Mouse (Mus musculus) liver, embryonic 14.5 days (tissue): ENCODE data around the gene Gsap. TPM values are rescaled to one million over a fixed set of nuclear protein-coding genes. Genes with fewer than 3 reads are reported as not detected.

Experiments
- ATAC-seq: fragments of 200-750 bp; cut with Nextera tagmentation; 2 replicates; pipeline ENCODE4 v1.8.0; 2017; ENCODE audit warnings: moderate number of reproducible peaks, mild to moderate bottlenecking, moderate library complexity; ENCODE audit not compliant: insufficient read depth
- DNase-seq, 3 experiments: peaks; one replicate each; pipeline ENCODE4 v3.0.0-alpha.2; 2012 to 2013; ENCODE audit warnings: low read depth in 3 of 3, low spot score in 3 of 3
- H3K27ac ChIP-seq: fragments of 300-500 bp; sonication (generic); 2 replicates; pipeline ENCODE4 v1.5.1; 2014; ENCODE audit warnings: moderate library complexity, mild to moderate bottlenecking, control low read depth, inconsistent platforms
- H3K27me3 ChIP-seq: fragments of 300-500 bp; sonication (generic); 2 replicates; pipeline ENCODE4 v1.6.1; 2014; ENCODE audit warnings: mild to moderate bottlenecking, low read length, moderate library complexity; ENCODE audit not compliant: control insufficient read depth, insufficient read depth
- H3K36me3 ChIP-seq: fragments of 300-500 bp; sonication (generic); replicated peaks from 2 replicates; pipeline ENCODE4 v1.6.1; 2014; ENCODE audit warnings: low read depth; ENCODE audit not compliant: control insufficient read depth, insufficient read depth
- H3K4me1 ChIP-seq, 2 experiments: fragments of 200-500 bp in 1 of 2; fragments of 300-500 bp in 1 of 2; sonication (generic) in 1 of 2; replicated peaks; 2 replicates each; pipeline ENCODE4 v1.6.1; 2012 to 2014; ENCODE audit warnings: antibody characterized with exemption in 1 of 2, inconsistent platforms in 1 of 2, low read length in 1 of 2; ENCODE audit not compliant: control insufficient read depth in 2 of 2, insufficient read depth in 2 of 2
- H3K4me2 ChIP-seq: fragments of 300-500 bp; sonication (generic); 2 replicates; pipeline ENCODE4 v1.6.1; 2014; ENCODE audit warnings: low read depth, mild to moderate bottlenecking, control low read depth, moderate library complexity
- H3K4me3 ChIP-seq, 2 experiments: fragments of 200-500 bp in 1 of 2; fragments of 300-500 bp in 1 of 2; sonication (generic) in 1 of 2; 2 replicates each; pipeline ENCODE4 v1.5.1; 2012 to 2014; ENCODE audit warnings: low read depth in 2 of 2, low read length in 2 of 2, mild to moderate bottlenecking in 2 of 2, control low read depth in 1 of 2, inconsistent platforms in 1 of 2, moderate library complexity in 1 of 2; ENCODE audit not compliant: insufficient read depth in 1 of 2
- H3K9ac ChIP-seq: fragments of 300-500 bp; sonication (generic); replicated peaks from 2 replicates; pipeline ENCODE4 v1.6.1; 2014; ENCODE audit warnings: mild to moderate bottlenecking, control low read depth, moderate library complexity
- H3K9me3 ChIP-seq: fragments of 300-500 bp; sonication (generic); 2 replicates; pipeline ENCODE4 v1.6.1; 2016; ENCODE audit warnings: low read length, mixed read lengths; ENCODE audit not compliant: control insufficient read depth
- CTCF ChIP-seq: IDR thresholded peaks from 2 replicates; pipeline ENCODE4 v1.5.1; 2016; ENCODE audit warnings: antibody characterized with exemption, low read depth, control low read depth
- EP300 ChIP-seq: IDR thresholded peaks from 2 replicates; pipeline ENCODE4 v1.6.1; 2016; ENCODE audit warnings: antibody characterized with exemption, low read depth
- WGBS: fragments of 180-500 bp; shearing (Covaris S2); extraction: QIAGEN DNeasy Blood & Tissue Kit; methylation state at CpG from one replicate; pipeline ENCODE4 v1.1.7; 2014; ENCODE audit not compliant: insufficient replicate concordance; 5-methylcytosine and 5-hydroxymethylcytosine counted together
- polyA plus RNA-seq, 2 experiments: library from polyadenylated mRNA; depleted of rRNA in 1 of 2; stranded (reverse) in 1 of 2; unstranded in 1 of 2; fragments of >200 nt; fragmentation: Nextera tagmentation in 1 of 2; extraction: Ambion mirVana in 1 of 2; gene quantifications; 2 replicates each; pipeline versions ENCODE4 v1.2.1 to v1.2.3; 2012 to 2014

Gene Gsap
- polyA plus RNA-seq, 2 experiments: 1.3 to 2.1 TPM

DNA sequence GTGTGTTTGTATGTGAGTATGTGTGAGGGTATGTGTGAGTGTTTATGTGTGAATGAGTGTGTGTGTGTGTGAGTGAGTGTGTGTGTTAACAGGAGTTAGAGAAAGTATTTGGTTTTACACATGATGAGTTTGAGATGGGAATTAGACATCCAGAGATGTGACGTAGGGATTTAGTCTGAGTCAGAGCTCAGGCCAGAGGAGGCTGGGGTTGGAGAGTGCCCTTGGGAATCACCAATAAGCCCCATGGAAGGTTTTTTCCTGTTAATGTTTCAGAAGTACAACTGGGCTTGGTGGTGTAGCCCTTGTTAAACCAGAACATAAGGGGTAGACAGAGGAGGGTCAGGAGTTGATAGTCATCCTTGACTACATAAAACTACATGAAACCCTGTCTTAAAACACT, 25.4 kb downstream of the Gsap start:
- no peaks in the 10 kb centered on the region for H3K36me3 ChIP-seq
- WGBS: 58% methylated on average over 1 of the region's 1 CpGs

GRCm38 (mm10) chr5:21212933-21213332, 26.9 kb downstream of the Gsap start:
- no peak for TF ChIP-seq CTCF
- no peak for TF ChIP-seq EP300
- ATAC-seq (no peak), DNase-seq (no peak)
- Histone ChIP-seq H3K27me3 (no peaks in the 10 kb centered on the region), H3K36me3 (no peaks in the 10 kb centered on the region), H3K4me3 (no peak overlapping the region), H3K9me3 (no peaks in the 10 kb centered on the region), H3K4me1 (peaks cover 9 to 18% of the 10 kb centered on the region in 2 experiments), H3K4me2 (no peak overlapping the region), H3K27ac (no peak overlapping the region), H3K9ac (no peak overlapping the region)
- WGBS: 59% methylated on average over 3 of the region's 3 CpGs

More for the DNA sequence above, 25.4 kb downstream of the Gsap start:
- Histone ChIP-seq H3K27me3 (no peaks in the 10 kb centered on the region), H3K9me3 (no peaks in the 10 kb centered on the region), H3K9ac (no peak overlapping the region), H3K4me1 (peaks cover 0 to 4% of the 10 kb centered on the region in 2 experiments; a peak in 2 of 4 replicates), H3K27ac (no peak overlapping the region), H3K4me3 (no peak overlapping the region), H3K4me2 (no peak overlapping the region)
- TF ChIP-seq EP300 (no peak), CTCF (no peak)
- ATAC-seq: no peak
- no peak for DNase-seq

GRCm38 (mm10) chr5:21213801-21214200, 27.7 kb downstream of the Gsap start:
- 21% methylated on average over 5 of the region's 5 CpGs for WGBS
- Histone ChIP-seq H3K36me3 (no peaks in the 10 kb centered on the region), H3K4me3 (no peak overlapping the region), H3K27ac (no peak overlapping the region), H3K9me3 (no peaks in the 10 kb centered on the region), H3K27me3 (no peaks in the 10 kb centered on the region), H3K4me2 (no peak overlapping the region), H3K4me1 (peaks cover 13 to 26% of the 10 kb centered on the region in 2 experiments), H3K9ac (no peak overlapping the region)
- TF ChIP-seq EP300 (no peak), CTCF (no peak)
- DNase-seq (no peak), ATAC-seq (no peak)

- Histone ChIP-seq H3K9ac (no peak overlapping the region; the same call in 1 of the 2 replicates), H3K9me3 (no peaks in the 10 kb centered on the region), H3K27ac (peak overlapping the region; percentile 31; the same call in 1 of the 2 replicates), H3K4me1 (peaks cover 13 to 27% of the 10 kb centered on the region in 2 experiments), H3K36me3 (no peaks in the 10 kb centered on the region), H3K4me2 (peak overlapping the region; percentile 20), H3K27me3 (no peaks in the 10 kb centered on the region), H3K4me3 (no peak overlapping the region)
- DNase-seq (peak; percentile 49 to 55 (median 55)), ATAC-seq (peak; percentile 89)
- WGBS: 20% methylated on average over 14 of the region's 14 CpGs
- peak; percentile 75 for TF ChIP-seq EP300
- no peak for TF ChIP-seq CTCF
Measured at GRCm38 (mm10) chr5:21217453-21218294, 31.6 kb downstream of the Gsap start.

- Histone ChIP-seq H3K4me1 (no peaks in the 10 kb centered on the region), H3K27ac (no peak overlapping the region), H3K4me3 (no peak overlapping the region), H3K4me2 (no peak overlapping the region), H3K36me3 (no peaks in the 10 kb centered on the region), H3K9ac (no peak overlapping the region), H3K9me3 (no peaks in the 10 kb centered on the region), H3K27me3 (no peaks in the 10 kb centered on the region)
- TF ChIP-seq EP300: no peak
- no peak for TF ChIP-seq CTCF
- ATAC-seq (no peak), DNase-seq (no peak)
- 71% methylated on average over 6 of the region's 6 CpGs for WGBS
Measured at GRCm38 (mm10) chr5:21232876-21233275, 46.8 kb downstream of the Gsap start.
